Mouse (Mus musculus): ENCODE data around the gene Strn4. TPM values are rescaled to one million over a fixed set of nuclear protein-coding genes. Genes with fewer than 3 reads are reported as not detected.

Strn4 gene
- polyA plus RNA-seq, 1 experiment from 2014 or later: 73.9 TPM

GRCm38 (mm10) chr7:16825785-16826184, 10.1 kb downstream of the Strn4 start:
- 79% methylated on average over 10 of the region's 10 CpGs for WGBS
- Histone ChIP-seq H3K4me3 (no peak overlapping the region), H3K27ac (no peak overlapping the region), H3K27me3 (no peaks in the 10 kb centered on the region), H3K4me2 (no peak overlapping the region), H3K9me3 (replicated peaks) (no peaks in the 10 kb centered on the region), H3K9ac (no peak overlapping the region), H3K36me3 (peaks cover 47% of the 10 kb centered on the region), H3K4me1 (replicated peaks) (peaks cover 53% of the 10 kb centered on the region)
- ATAC-seq (replicated peaks; ENCODE audit: insufficient number of reproducible peaks, insufficient read depth, low FRiP score, low read depth): no peak

GRCm38 (mm10) chr7:16826571-16826970, 10.9 kb downstream of the Strn4 start:
- no peak overlapping the region for H3K4me2 ChIP-seq
- no peak overlapping the region for H3K27ac ChIP-seq
- H3K36me3 ChIP-seq: peaks cover 55% of the 10 kb centered on the region
- no peak overlapping the region for H3K9ac ChIP-seq
- peaks cover 45% of the 10 kb centered on the region for H3K4me1 ChIP-seq (replicated peaks)
- H3K27me3 ChIP-seq: no peaks in the 10 kb centered on the region
- WGBS: 47% methylated on average over 5 of the region's 5 CpGs
- ATAC-seq (replicated peaks; ENCODE audit: insufficient number of reproducible peaks, insufficient read depth, low FRiP score, low read depth): no peak
- H3K9me3 ChIP-seq (replicated peaks): no peaks in the 10 kb centered on the region
- H3K4me3 ChIP-seq: no peak overlapping the region

GRCm38 (mm10) chr7:16827274-16827673, 11.6 kb downstream of the Strn4 start:
- H3K4me2 ChIP-seq: no peak overlapping the region
- H3K27ac ChIP-seq: no peak overlapping the region
- H3K4me3 ChIP-seq: no peak overlapping the region
- H3K36me3 ChIP-seq: peaks cover 62% of the 10 kb centered on the region
- 81% methylated on average over 4 of the region's 4 CpGs for WGBS
- H3K4me1 ChIP-seq (replicated peaks): peaks cover 38% of the 10 kb centered on the region
- no peaks in the 10 kb centered on the region for H3K9me3 ChIP-seq (replicated peaks)
- no peak overlapping the region for H3K9ac ChIP-seq
- no peak for ATAC-seq (replicated peaks; ENCODE audit: insufficient number of reproducible peaks, insufficient read depth, low FRiP score, low read depth)
- H3K27me3 ChIP-seq: no peaks in the 10 kb centered on the region

- Histone ChIP-seq H3K27me3 (no peaks in the 10 kb centered on the region), H3K9ac (no peak overlapping the region), H3K4me3 (no peak overlapping the region), H3K36me3 (peaks cover 83% of the 10 kb centered on the region), H3K27ac (no peak overlapping the region), H3K9me3 (replicated peaks) (no peaks in the 10 kb centered on the region), H3K4me1 (replicated peaks) (peaks cover 20% of the 10 kb centered on the region), H3K4me2 (no peak overlapping the region)
- 73% methylated on average over 9 of the region's 9 CpGs for WGBS
- ATAC-seq (replicated peaks; ENCODE audit: insufficient number of reproducible peaks, insufficient read depth, low FRiP score, low read depth): no peak
These were observed 14.8 kb downstream of the Strn4 start for GRCm38 (mm10) chr7:16830449-16830848.

GRCm38 (mm10) chr7:16837916-16838803, 22.5 kb downstream of the Strn4 start:
- Histone ChIP-seq H3K4me3 (no peak overlapping the region), H3K9ac (no peak overlapping the region), H3K27me3 (no peaks in the 10 kb centered on the region), H3K9me3 (replicated peaks) (no peaks in the 10 kb centered on the region), H3K27ac (no peak overlapping the region), H3K36me3 (peaks cover 66% of the 10 kb centered on the region), H3K4me2 (no peak overlapping the region), H3K4me1 (replicated peaks) (peaks cover 10% of the 10 kb centered on the region; the same call in 1 of the 2 replicates)
- 91% methylated on average over 18 of the region's 18 CpGs for WGBS
- ATAC-seq (replicated peaks; ENCODE audit: insufficient number of reproducible peaks, insufficient read depth, low FRiP score, low read depth): no peak

- no peak overlapping the region for H3K4me3 ChIP-seq
- no peaks in the 10 kb centered on the region for H3K27me3 ChIP-seq
- 80% methylated on average over 6 of the region's 6 CpGs for WGBS
- H3K4me2 ChIP-seq: no peak overlapping the region
- peaks cover 15% of the 10 kb centered on the region for H3K4me1 ChIP-seq (replicated peaks)
- H3K27ac ChIP-seq: no peak overlapping the region
- H3K36me3 ChIP-seq: peaks cover 58% of the 10 kb centered on the region
- H3K9me3 ChIP-seq (replicated peaks): no peaks in the 10 kb centered on the region
- ATAC-seq (replicated peaks; ENCODE audit: insufficient number of reproducible peaks, insufficient read depth, low FRiP score, low read depth): no peak
- no peak overlapping the region for H3K9ac ChIP-seq
These were observed 23.2 kb downstream of the Strn4 start for GRCm38 (mm10) chr7:16838804-16839426.

- Histone ChIP-seq H3K4me2 (no peak overlapping the region), H3K9ac (no peak overlapping the region), H3K36me3 (peaks cover 53% of the 10 kb centered on the region), H3K9me3 (replicated peaks) (no peaks in the 10 kb centered on the region), H3K27ac (no peak overlapping the region), H3K4me1 (replicated peaks) (peaks cover 21% of the 10 kb centered on the region), H3K4me3 (no peak overlapping the region), H3K27me3 (no peaks in the 10 kb centered on the region)
- 88% methylated on average over 12 of the region's 12 CpGs for WGBS
- ATAC-seq (replicated peaks; ENCODE audit: insufficient number of reproducible peaks, insufficient read depth, low FRiP score, low read depth): no peak
These were observed 23.9 kb downstream of the Strn4 start for GRCm38 (mm10) chr7:16839427-16840108.

GRCm38 (mm10) chr7:16840109-16840491, 24.4 kb downstream of the Strn4 start:
- 93% methylated on average over 2 of the region's 2 CpGs for WGBS
- H3K9ac ChIP-seq: no peak overlapping the region

GRCm38 (mm10) chr7:16841078-16841477, 25.4 kb downstream of the Strn4 start:
- ATAC-seq (replicated peaks; ENCODE audit: insufficient number of reproducible peaks, insufficient read depth, low FRiP score, low read depth): no peak
- 61% methylated on average over 4 of the region's 4 CpGs for WGBS
- H3K27ac ChIP-seq: peak overlapping the region; percentile 88

More at GRCm38 (mm10) chr7:16840109-16840491, 24.4 kb downstream of the Strn4 start:
- ATAC-seq (replicated peaks; ENCODE audit: insufficient number of reproducible peaks, insufficient read depth, low FRiP score, low read depth): no peak
- H3K4me1 ChIP-seq (replicated peaks): peaks cover 26% of the 10 kb centered on the region
- H3K4me2 ChIP-seq: no peak overlapping the region
- H3K9me3 ChIP-seq (replicated peaks): no peaks in the 10 kb centered on the region
- H3K27me3 ChIP-seq: no peaks in the 10 kb centered on the region
- peaks cover 47% of the 10 kb centered on the region for H3K36me3 ChIP-seq
- H3K4me3 ChIP-seq: no peak overlapping the region
- H3K27ac ChIP-seq: no peak overlapping the region

GRCm38 (mm10) chr7:16841561-16842560, 26.2 kb downstream of the Strn4 start:
- peak overlapping the region; percentile 86 for H3K4me3 ChIP-seq
- no peaks in the 10 kb centered on the region for H3K9me3 ChIP-seq (replicated peaks)
- H3K9ac ChIP-seq: no peak overlapping the region
- H3K27ac ChIP-seq: peak overlapping the region; percentile 88
- no peak; the same call in 1 of the 2 replicates for ATAC-seq (replicated peaks; ENCODE audit: insufficient number of reproducible peaks, insufficient read depth, low FRiP score, low read depth)
- H3K36me3 ChIP-seq: peaks cover 42% of the 10 kb centered on the region
- H3K4me1 ChIP-seq (replicated peaks): peaks cover 34% of the 10 kb centered on the region
- WGBS: 40% methylated on average over 11 of the region's 11 CpGs
- H3K27me3 ChIP-seq: no peaks in the 10 kb centered on the region
- H3K4me2 ChIP-seq: peak overlapping the region; percentile 97

More at GRCm38 (mm10) chr7:16841078-16841477, 25.4 kb downstream of the Strn4 start:
- Histone ChIP-seq H3K36me3 (peaks cover 46% of the 10 kb centered on the region), H3K9ac (no peak overlapping the region), H3K4me2 (no peak overlapping the region), H3K9me3 (replicated peaks) (no peaks in the 10 kb centered on the region), H3K4me1 (replicated peaks) (peaks cover 34% of the 10 kb centered on the region), H3K4me3 (no peak overlapping the region), H3K27me3 (no peaks in the 10 kb centered on the region)

Measured in heart, embryonic 15.5 days (tissue).